Mouse (Mus musculus): Measurements from ENCODE around the gene Pcdh15.

Gene Pcdh15

GRCm38 (mm10) chr10:73384003-73384402, 284.9 kb downstream of the Pcdh15 start:
- DNase-seq = no peak

- DNase-seq = no peak
These were observed 301.3 kb downstream of the Pcdh15 start for GRCm38 (mm10) chr10:73400426-73400825.

GRCm38 (mm10) chr10:73425408-73425807, 326.3 kb downstream of the Pcdh15 start:
- no peak for DNase-seq

GRCm38 (mm10) chr10:73431345-73431744, 332.2 kb downstream of the Pcdh15 start:
- DNase-seq = no peak

- no peak for DNase-seq
These were observed 384.9 kb downstream of the Pcdh15 start for GRCm38 (mm10) chr10:73484082-73484481.

GRCm38 (mm10) chr10:73491654-73492053, 392.5 kb downstream of the Pcdh15 start:
- DNase-seq = no peak

- no peak for DNase-seq
These were observed 415.7 kb downstream of the Pcdh15 start for GRCm38 (mm10) chr10:73514846-73515245.

GRCm38 (mm10) chr10:73515742-73516141, 416.6 kb downstream of the Pcdh15 start:
- DNase-seq = no peak

- DNase-seq = no peak
These were observed 420.3 kb downstream of the Pcdh15 start for GRCm38 (mm10) chr10:73519438-73519837.

- no peak for DNase-seq
These were observed 453.7 kb downstream of the Pcdh15 start for GRCm38 (mm10) chr10:73552831-73553230.

GRCm38 (mm10) chr10:73564216-73564615, 465.1 kb downstream of the Pcdh15 start:
- peak; percentile 1 for DNase-seq

GRCm38 (mm10) chr10:73574711-73575297, 475.7 kb downstream of the Pcdh15 start:
- DNase-seq = no peak

GRCm38 (mm10) chr10:73667501-73667900, 568.4 kb downstream of the Pcdh15 start:
- DNase-seq = no peak

- DNase-seq = no peak
These were observed 601.6 kb downstream of the Pcdh15 start for GRCm38 (mm10) chr10:73700519-73701286.

GRCm38 (mm10) chr10:73725566-73726240, 626.6 kb downstream of the Pcdh15 start:
- DNase-seq = no peak

- DNase-seq = no peak
These were observed 634.1 kb downstream of the Pcdh15 start for GRCm38 (mm10) chr10:73733246-73733645.

GRCm38 (mm10) chr10:73749021-73749420, 649.9 kb downstream of the Pcdh15 start:
- no peak for DNase-seq

- no peak for DNase-seq
These were observed 654.7 kb downstream of the Pcdh15 start for GRCm38 (mm10) chr10:73753876-73754275.

GRCm38 (mm10) chr10:73782945-73783344, 683.8 kb downstream of the Pcdh15 start:
- no peak for DNase-seq

- no peak for DNase-seq
These were observed 689.0 kb downstream of the Pcdh15 start for GRCm38 (mm10) chr10:73788163-73788562.

GRCm38 (mm10) chr10:73805069-73805468, 705.9 kb downstream of the Pcdh15 start:
- no peak for DNase-seq

GRCm38 (mm10) chr10:73812311-73812710, 713.2 kb downstream of the Pcdh15 start:
- DNase-seq = no peak

- no peak for DNase-seq
These were observed 722.8 kb downstream of the Pcdh15 start for GRCm38 (mm10) chr10:73821657-73822583.

All from kidney, postnatal 14 days (tissue).